11 mouse cellular contexts compared by ENCODE assay signal in the genomic region with DNA sequence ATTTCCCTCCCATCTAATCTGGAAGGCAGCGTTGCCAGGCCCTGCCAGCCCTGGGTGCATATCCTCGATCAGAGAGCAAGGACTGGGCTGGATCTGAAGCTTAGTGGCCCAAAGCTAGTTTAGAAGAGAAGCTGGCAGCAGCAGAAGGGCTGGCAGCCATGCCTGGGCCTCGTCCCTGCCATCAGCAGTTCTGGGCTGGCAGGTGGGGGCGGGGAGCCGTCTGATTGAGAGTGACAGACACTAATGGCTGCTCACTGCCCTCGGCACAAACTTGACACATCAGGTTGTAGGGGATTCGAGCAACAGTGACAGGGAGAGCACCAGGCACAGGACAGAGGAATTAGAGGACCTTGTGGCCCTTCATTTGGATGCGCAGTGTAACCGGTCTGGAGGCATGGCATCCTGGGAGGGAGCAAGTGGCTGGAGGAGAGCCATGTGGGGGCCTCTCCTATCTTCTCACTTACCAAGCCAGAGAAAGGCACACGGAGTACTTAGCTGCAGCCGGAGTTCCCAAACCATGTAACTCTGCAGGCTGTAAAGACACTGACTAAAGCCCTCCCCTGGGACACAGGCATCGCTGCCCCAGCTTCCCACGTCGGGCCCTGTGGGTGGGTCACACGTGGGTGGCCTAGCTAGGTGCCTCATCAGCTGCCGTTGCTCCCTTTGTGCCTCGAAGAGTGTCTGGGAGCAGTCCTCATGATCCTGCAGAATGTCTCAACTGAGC. TPM values are rescaled to one million over a fixed set of nuclear protein-coding genes. Genes with fewer than 3 reads are reported as not detected.
DNase-seq lines count a peak whose midpoint lies in the region; ATAC-seq and TF ChIP-seq lines count a peak whose summit lies in the region.
"Had no signal": no experiment of that assay in that cellular context is flagged by ENCODE, and none has a peak within 500 bp of the region (broad histone marks: within the 10 kb centered on the region; RNA-seq: fewer than 3 reads in every experiment).

No protein-coding gene starts in this region.

- ATAC-seq in heart, embryonic 13.5 days (ENCODE audit: extremely low read depth, insufficient number of reproducible peaks, low FRiP score, low TSS enrichment) = no peak
- ATAC-seq in erythroid progenitor cell, adult 5-6 weeks (replicated peaks; ENCODE audit: low FRiP score, poor library complexity, severe bottlenecking) = no peak

- no peaks in the 10 kb centered on the region for H3K27me3 ChIP-seq in heart, embryonic 13.5 days (replicated peaks)
- no peaks in the 10 kb centered on the region for H3K27me3 ChIP-seq in splenic B cell, adult 2 months (ENCODE audit: control insufficient read depth, insufficient read depth, low read length, poor library complexity, severe bottlenecking)
- H3K27me3 ChIP-seq: liver, embryonic 15.5 days had no signal

- H3K36me3 ChIP-seq in heart, embryonic 13.5 days = no peaks in the 10 kb centered on the region
- H3K36me3 ChIP-seq in splenic B cell, adult 2 months (ENCODE audit: control insufficient read depth, insufficient read depth, low read length, poor library complexity, severe bottlenecking) = no peaks in the 10 kb centered on the region
- H3K36me3 ChIP-seq: liver, embryonic 15.5 days; midbrain, embryonic 10.5 days had no signal

- no peak for DNase-seq in heart, adult 11 months
- DNase-seq in retina, postnatal 1 day = peak; percentile 60
- DNase-seq in retina, embryonic 14.5 days (ENCODE audit: low spot score) = no peak
- peak; percentile 20 for DNase-seq in splenic B cell, adult 2 months (ENCODE audit: low read depth, low spot score)
- DNase-seq in urinary bladder, adult 2 months (ENCODE audit: low spot score) = no peak
- DNase-seq: thymus, postnatal 4 days had no signal

- WGBS in heart, embryonic 13.5 days = 59% methylated on average over 17 of the region's 17 CpGs

- no peaks in the 10 kb centered on the region for H3K9me3 ChIP-seq in heart, embryonic 13.5 days
- H3K9me3 ChIP-seq: liver, embryonic 15.5 days; midbrain, embryonic 10.5 days had no signal

- no peak overlapping the region for H3K4me2 ChIP-seq in heart, embryonic 13.5 days
- H3K4me2 ChIP-seq: liver, embryonic 15.5 days had no signal

- no peak overlapping the region for H3K27ac ChIP-seq in heart, embryonic 13.5 days (replicated peaks)
- peak overlapping the region; percentile 39 for H3K27ac ChIP-seq in cortical plate, adult 2 months (ENCODE audit: insufficient read depth, low read length)
- H3K27ac ChIP-seq: liver, embryonic 15.5 days; midbrain, embryonic 10.5 days had no signal

- TF ChIP-seq POLR2A in cortical plate, adult 2 months (IDR thresholded peaks at IDR 0.05; ENCODE audit: extremely low read depth, insufficient read depth, low read length) = no peak

- H3K9ac ChIP-seq in heart, embryonic 13.5 days = peak overlapping the region; percentile 4; the same call in 1 of the 2 replicates
- H3K9ac ChIP-seq: liver, embryonic 15.5 days had no signal

- no peak overlapping the region for H3K4me3 ChIP-seq in heart, embryonic 13.5 days
- no peak overlapping the region for H3K4me3 ChIP-seq in cortical plate, adult 2 months (ENCODE audit: insufficient read depth, low read length)
- H3K4me3 ChIP-seq: liver, embryonic 15.5 days; midbrain, embryonic 10.5 days had no signal

- no peak for TF ChIP-seq CTCF in cortical plate, adult 2 months (IDR thresholded peaks at IDR 0.05; ENCODE audit: extremely low read depth, insufficient read depth, low read length)

- peaks cover 21% of the 10 kb centered on the region for H3K4me1 ChIP-seq in heart, embryonic 13.5 days
- peaks cover 26% of the 10 kb centered on the region for H3K4me1 ChIP-seq in cortical plate, adult 2 months (ENCODE audit: control insufficient read depth, insufficient read depth, low read length)
- H3K4me1 ChIP-seq: liver, embryonic 15.5 days had no signal

RNA-seq across cellular contexts. Expression of a gene that starts 39.7 kb away (rescaled TPM):
- polyA plus RNA-seq in heart, embryonic 13.5 days (2015; fragmentation: Nextera tagmentation; extraction: Ambion mirVana) = not detected in 2 replicates
- 1.3 and 2.1 TPM in 2 replicates for polyA plus RNA-seq in cortical plate, adult 2 months (2012; rRNA removed)
- 0.06 and 0.18 TPM in 2 replicates for polyA plus RNA-seq in urinary bladder, adult 2 months (2012; rRNA removed)
- not detected in 2 replicates for total RNA-seq in erythroid progenitor cell, adult 5-6 weeks (2015; ENCODE audit: low replicate concordance)
- total RNA-seq in erythroid progenitor cell, adult 5-6 weeks (2017; ENCODE audit: low replicate concordance) = not detected in 2 replicates
- polyA plus RNA-seq: liver, embryonic 15.5 days; midbrain, embryonic 10.5 days had no signal

Comparison
In these comparisons a context has a peak if more than half of its experiments do, and no peak if none do; other contexts are left out.
1. DNase-seq: peak in retina, postnatal 1 day (single experiment) and splenic B cell, adult 2 months (single experiment); none in heart, adult 11 months (single experiment), retina, embryonic 14.5 days (single experiment) and urinary bladder, adult 2 months (single experiment).